Mouse (Mus musculus) heart, embryonic 11.5 days (tissue): ENCODE data around the gene Camsap2. TPM values are rescaled to one million over a fixed set of nuclear protein-coding genes. Genes with fewer than 3 reads are reported as not detected.
A peak's percentile ranks its signal among the peaks of the same experiment; 100 is the strongest.

Experiments
- ATAC-seq: fragments of 200-750 bp; cut with Nextera tagmentation; replicated peaks from 2 replicates; pipeline ENCODE4 v1.8.0; 2017; ENCODE audit warnings: moderate library complexity; ENCODE audit not compliant: insufficient number of reproducible peaks, low FRiP score, low TSS enrichment
- H3K27ac ChIP-seq: fragments of 300-500 bp; sonication (generic); 2 replicates; pipeline ENCODE4 v1.5.1; 2014; ENCODE audit warnings: mild to moderate bottlenecking, low read depth, low read length
- H3K27me3 ChIP-seq: fragments of 300-500 bp; sonication (generic); 2 replicates; pipeline ENCODE4 v1.6.1; 2014; ENCODE audit warnings: mild to moderate bottlenecking, low read length, mixed read lengths; ENCODE audit not compliant: control insufficient read depth, insufficient read depth
- H3K36me3 ChIP-seq: fragments of 300-500 bp; sonication (generic); 2 replicates; pipeline ENCODE4 v1.6.1; 2014; ENCODE audit warnings: mild to moderate bottlenecking, low read length, moderate library complexity, mixed read lengths; ENCODE audit not compliant: control insufficient read depth, insufficient read depth
- H3K4me1 ChIP-seq: fragments of 300-500 bp; sonication (generic); 2 replicates; pipeline ENCODE4 v1.6.1; 2014; ENCODE audit warnings: low read length; ENCODE audit not compliant: control insufficient read depth, insufficient read depth
- H3K4me2 ChIP-seq: fragments of 300-500 bp; sonication (generic); 2 replicates; pipeline ENCODE4 v1.6.1; 2014; ENCODE audit warnings: mild to moderate bottlenecking, moderate library complexity
- H3K4me3 ChIP-seq: fragments of 300-500 bp; sonication (generic); 2 replicates; pipeline ENCODE4 v1.5.1; 2014; ENCODE audit warnings: low read depth, low read length
- H3K9ac ChIP-seq: fragments of 300-500 bp; sonication (generic); 2 replicates; pipeline ENCODE4 v1.6.1; 2014; ENCODE audit warnings: mild to moderate bottlenecking, low read depth, low read length, moderate library complexity
- H3K9me3 ChIP-seq: fragments of 300-500 bp; sonication (generic); replicated peaks from 2 replicates; pipeline ENCODE4 v1.6.1; 2016; ENCODE audit warnings: low read length; ENCODE audit not compliant: control insufficient read depth
- WGBS: fragments of 180-500 bp; shearing (Covaris S2); extraction: QIAGEN DNeasy Blood & Tissue Kit; methylation state at CpG from one replicate; pipeline ENCODE4 v1.1.7; 2014; ENCODE audit not compliant: insufficient replicate concordance; 5-methylcytosine and 5-hydroxymethylcytosine counted together
- polyA plus RNA-seq: library from polyadenylated mRNA; unstranded; fragments of >200 nt; fragmentation: Nextera tagmentation; extraction: Ambion mirVana; gene quantifications from 2 replicates; pipeline ENCODE4 v1.2.1, GENCODE M21; 2014

Gene Camsap2
- polyA plus RNA-seq, 1 experiment from 2014 or later, result 11.3 TPM

DNA sequence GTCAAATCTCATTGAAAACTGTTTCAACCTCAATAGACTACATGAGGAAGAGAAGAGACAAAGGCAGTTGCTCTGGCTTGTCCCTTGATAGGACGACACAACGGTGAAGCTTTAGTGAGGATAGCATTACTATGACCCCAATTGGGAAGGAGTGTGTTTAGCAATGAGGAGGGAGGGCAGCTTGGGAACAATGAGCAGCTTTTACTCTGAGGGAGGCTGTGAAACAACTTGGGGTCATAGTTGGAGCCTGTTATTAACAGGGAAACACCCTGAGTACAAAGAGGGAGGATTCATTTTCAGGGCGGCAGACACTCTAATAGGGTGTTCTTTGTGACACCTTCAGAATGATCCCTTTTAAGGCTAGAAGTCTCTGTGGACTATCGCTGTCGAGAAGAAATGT lies 2.2 kb upstream of the Camsap2 start:
- H3K9ac ChIP-seq, result no peak overlapping the region
- H3K36me3 ChIP-seq, result no peaks in the 10 kb centered on the region
- no peak overlapping the region for H3K4me3 ChIP-seq
- 72% methylated on average over 5 of the region's 5 CpGs for WGBS
- H3K27ac ChIP-seq, result no peak overlapping the region
- no peak overlapping the region for H3K4me2 ChIP-seq
- no peaks in the 10 kb centered on the region for H3K27me3 ChIP-seq
- H3K4me1 ChIP-seq, result peaks cover 9% of the 10 kb centered on the region
- H3K9me3 ChIP-seq, result no peaks in the 10 kb centered on the region
- no peak for ATAC-seq

DNA sequence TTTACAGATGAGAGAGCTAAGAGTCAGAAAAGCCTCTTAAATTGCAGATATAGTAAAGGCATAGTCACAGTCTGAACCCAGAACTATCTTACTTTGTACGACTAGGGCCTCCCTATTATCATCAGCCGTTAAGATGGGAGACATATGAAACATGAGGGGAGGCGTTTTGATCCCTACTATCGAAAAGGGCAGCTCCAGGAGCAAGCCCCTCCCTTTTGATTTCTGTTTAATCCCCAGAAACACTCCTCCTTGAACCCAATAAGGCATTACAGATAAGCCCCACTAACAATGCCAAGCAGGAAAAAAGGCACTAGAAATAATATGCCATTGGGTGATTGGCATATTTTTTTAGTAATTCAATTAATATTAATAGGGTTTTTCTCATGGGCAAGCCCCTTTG lies 1.2 kb upstream of the Camsap2 start:
- Histone ChIP-seq H3K4me1 (peaks cover 9% of the 10 kb centered on the region), H3K4me2 (no peak overlapping the region; the same call in 1 of the 2 replicates), H3K9ac (no peak overlapping the region), H3K27me3 (no peaks in the 10 kb centered on the region), H3K27ac (no peak overlapping the region), H3K9me3 (no peaks in the 10 kb centered on the region), H3K36me3 (no peaks in the 10 kb centered on the region), H3K4me3 (no peak overlapping the region)
- ATAC-seq, result no peak
- 58% methylated on average over 4 of the region's 4 CpGs for WGBS

GRCm38 (mm10) chr1:136346373-136347035 lies 600 bp upstream of the Camsap2 start:
- ATAC-seq, result peak; percentile 20; the same call in 1 of the 2 replicates
- peak overlapping the region; percentile 94 for H3K4me3 ChIP-seq
- H3K9me3 ChIP-seq, result no peaks in the 10 kb centered on the region
- H3K4me2 ChIP-seq, result peak overlapping the region; percentile 64
- peaks cover 9% of the 10 kb centered on the region for H3K4me1 ChIP-seq
- no peaks in the 10 kb centered on the region for H3K27me3 ChIP-seq
- 5% methylated on average over 12 of the region's 12 CpGs for WGBS
- peak overlapping the region; percentile 95; the same call in 1 of the 2 replicates for H3K27ac ChIP-seq
- peak overlapping the region; percentile 92 for H3K9ac ChIP-seq
- no peaks in the 10 kb centered on the region for H3K36me3 ChIP-seq

DNA sequence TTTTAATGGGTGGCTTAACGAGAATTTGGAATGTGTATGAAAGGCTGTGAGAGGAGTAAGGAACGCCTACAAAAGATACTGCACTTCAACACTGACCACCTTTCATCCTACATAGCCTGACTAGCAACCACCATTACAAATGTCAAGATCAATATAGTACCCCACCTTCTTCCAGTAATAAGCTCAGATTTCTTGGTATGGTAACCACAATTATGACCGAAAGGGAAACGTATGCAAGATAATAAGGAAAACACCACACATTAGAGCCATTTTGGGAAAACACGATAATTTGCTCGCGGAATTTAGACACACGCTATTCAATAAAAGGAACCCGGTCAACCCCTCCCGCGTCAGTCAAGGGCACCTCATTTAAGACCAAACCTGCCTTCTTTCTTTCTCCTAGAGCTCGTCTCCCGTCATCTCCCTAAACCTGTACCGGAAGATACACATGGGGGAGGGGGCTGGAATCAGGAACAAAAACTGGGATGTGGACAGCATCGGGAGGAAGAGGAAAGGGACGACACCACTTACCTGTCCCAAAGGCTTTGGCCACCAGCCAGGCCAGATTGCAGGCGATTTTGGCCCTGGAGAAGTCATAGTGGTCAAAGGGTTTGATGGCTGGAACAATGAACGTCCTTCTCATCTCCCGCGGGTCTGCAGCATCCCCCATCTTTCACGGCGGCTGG lies 993 bp downstream of the Camsap2 start:
- WGBS, result under 1% methylated on average over 22 of the region's 22 CpGs
- Histone ChIP-seq H3K27me3 (no peaks in the 10 kb centered on the region), H3K9ac (peak overlapping the region; percentile 92), H3K36me3 (no peaks in the 10 kb centered on the region), H3K4me3 (peak overlapping the region; percentile 94), H3K27ac (peak overlapping the region; percentile 95), H3K4me2 (peak overlapping the region; percentile 64), H3K9me3 (no peaks in the 10 kb centered on the region), H3K4me1 (peaks cover 9% of the 10 kb centered on the region)
- ATAC-seq, result no peak

- WGBS, result 13% methylated on average over 1 of the region's 1 CpGs
- no peaks in the 10 kb centered on the region for H3K9me3 ChIP-seq
- peak overlapping the region; percentile 92 for H3K9ac ChIP-seq
- H3K4me1 ChIP-seq, result peaks cover 9% of the 10 kb centered on the region
- H3K4me2 ChIP-seq, result peak overlapping the region; percentile 64
- H3K27ac ChIP-seq, result no peak overlapping the region
- no peaks in the 10 kb centered on the region for H3K27me3 ChIP-seq
- peak overlapping the region; percentile 94 for H3K4me3 ChIP-seq
- ATAC-seq, result no peak
- no peaks in the 10 kb centered on the region for H3K36me3 ChIP-seq
These were observed 1.6 kb downstream of the Camsap2 start for GRCm38 (mm10) chr1:136344281-136344680.

GRCm38 (mm10) chr1:136343727-136344126 lies 2.2 kb downstream of the Camsap2 start:
- no peaks in the 10 kb centered on the region for H3K36me3 ChIP-seq
- peak overlapping the region; percentile 64 for H3K4me2 ChIP-seq
- H3K9me3 ChIP-seq, result no peaks in the 10 kb centered on the region
- WGBS, result 27% methylated on average over 7 of the region's 7 CpGs
- peaks cover 9% of the 10 kb centered on the region for H3K4me1 ChIP-seq
- H3K27ac ChIP-seq, result no peak overlapping the region
- peak overlapping the region; percentile 38 for H3K4me3 ChIP-seq
- peak overlapping the region; percentile 49; the same call in 1 of the 2 replicates for H3K9ac ChIP-seq
- ATAC-seq, result no peak
- H3K27me3 ChIP-seq, result no peaks in the 10 kb centered on the region

- no peaks in the 10 kb centered on the region for H3K36me3 ChIP-seq
- no peak overlapping the region for H3K9ac ChIP-seq
- ATAC-seq, result no peak
- no peak overlapping the region for H3K27ac ChIP-seq
- H3K4me1 ChIP-seq, result peaks cover 9% of the 10 kb centered on the region
- 89% methylated on average over 3 of the region's 3 CpGs for WGBS
- H3K4me2 ChIP-seq, result no peak overlapping the region
- H3K27me3 ChIP-seq, result no peaks in the 10 kb centered on the region
- H3K9me3 ChIP-seq, result no peaks in the 10 kb centered on the region
- no peak overlapping the region for H3K4me3 ChIP-seq
These were observed 5.4 kb downstream of the Camsap2 start for GRCm38 (mm10) chr1:136340541-136340940.

GRCm38 (mm10) chr1:136334743-136335142 lies 11.2 kb downstream of the Camsap2 start:
- no peak overlapping the region for H3K9ac ChIP-seq
- no peaks in the 10 kb centered on the region for H3K36me3 ChIP-seq
- no peak overlapping the region for H3K27ac ChIP-seq
- no peak overlapping the region for H3K4me3 ChIP-seq
- no peak for ATAC-seq
- H3K4me1 ChIP-seq, result peaks cover 5% of the 10 kb centered on the region; the same call in 1 of the 2 replicates
- no peaks in the 10 kb centered on the region for H3K27me3 ChIP-seq
- H3K9me3 ChIP-seq, result no peaks in the 10 kb centered on the region
- H3K4me2 ChIP-seq, result no peak overlapping the region
- WGBS, result 85% methylated on average over 10 of the region's 10 CpGs
